Mouse (Mus musculus) embryo, embryonic 11 days (tissue): Measurements from ENCODE around the gene Snap91.

Experiments used
- DNase-seq: peaks from one replicate; pipeline ENCODE4 v3.0.0-alpha.2; 2015

The Snap91 gene

DNA sequence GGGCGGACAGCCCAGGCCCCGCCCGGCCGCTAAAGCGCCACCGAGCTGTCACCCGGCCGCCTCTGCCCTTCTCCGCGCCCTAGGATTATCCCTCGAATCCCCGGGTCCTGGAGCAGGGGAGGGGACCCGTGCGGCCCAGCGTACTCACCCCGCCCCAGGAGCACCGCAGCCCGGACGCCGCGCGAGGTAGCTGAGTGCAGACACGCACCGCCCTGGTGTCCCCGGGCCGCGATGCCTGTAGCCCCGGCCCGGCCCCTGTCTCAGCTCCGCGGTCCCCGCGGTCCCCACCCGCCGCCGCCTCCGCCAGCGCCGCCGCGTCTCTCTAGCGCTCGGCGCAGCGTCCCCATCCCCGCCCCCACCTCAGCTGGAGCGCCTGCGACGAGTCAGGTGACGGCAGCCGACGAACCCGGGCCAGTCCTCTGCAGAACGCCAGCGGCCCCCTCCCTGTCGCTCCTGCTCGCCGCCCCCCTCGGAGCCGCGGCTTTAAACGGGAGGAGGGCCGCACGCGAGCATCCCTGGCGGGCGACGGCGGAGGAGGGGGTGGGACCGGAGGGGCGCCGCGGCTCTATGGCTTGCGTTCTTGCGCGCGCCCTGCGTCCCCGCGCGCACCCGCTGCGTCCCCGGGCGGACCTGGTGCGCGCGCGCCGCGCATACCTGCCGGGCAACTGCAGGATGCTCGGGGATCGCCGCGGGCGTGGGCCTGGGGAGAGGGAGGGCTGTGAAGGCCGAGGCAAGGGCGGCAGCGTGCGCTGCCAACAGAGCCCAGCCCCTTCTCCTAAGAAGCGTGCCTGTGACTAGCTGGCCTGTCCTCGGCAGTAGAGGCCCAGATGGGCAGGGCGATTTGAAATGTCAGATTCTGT lies at the start of gene Snap91:
Gene Snap91 (minus strand): TSS at position 542 of the 860 bp plus-strand sequence.
- peak; percentile 87 for DNase-seq

DNA sequence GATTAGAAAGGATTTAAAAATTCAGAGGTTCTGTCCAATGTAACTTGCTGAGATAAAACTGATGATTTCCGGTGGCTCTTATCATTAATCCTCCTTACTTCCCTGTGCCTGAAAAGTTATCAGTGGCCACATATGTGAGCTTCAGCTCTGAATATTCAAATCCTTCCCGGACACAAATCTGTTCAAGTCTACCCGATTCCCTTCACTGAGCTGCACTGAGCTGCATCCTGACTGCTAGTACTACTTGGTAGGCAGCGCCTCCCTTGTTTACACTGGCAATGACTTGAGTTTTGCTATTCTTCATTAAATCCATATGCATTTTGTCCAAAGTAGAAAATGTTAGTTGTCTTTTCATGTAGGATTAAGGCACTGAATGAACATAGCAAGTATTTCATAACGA lies 46.1 kb upstream of the Snap91 start:
- no peak for DNase-seq

DNA sequence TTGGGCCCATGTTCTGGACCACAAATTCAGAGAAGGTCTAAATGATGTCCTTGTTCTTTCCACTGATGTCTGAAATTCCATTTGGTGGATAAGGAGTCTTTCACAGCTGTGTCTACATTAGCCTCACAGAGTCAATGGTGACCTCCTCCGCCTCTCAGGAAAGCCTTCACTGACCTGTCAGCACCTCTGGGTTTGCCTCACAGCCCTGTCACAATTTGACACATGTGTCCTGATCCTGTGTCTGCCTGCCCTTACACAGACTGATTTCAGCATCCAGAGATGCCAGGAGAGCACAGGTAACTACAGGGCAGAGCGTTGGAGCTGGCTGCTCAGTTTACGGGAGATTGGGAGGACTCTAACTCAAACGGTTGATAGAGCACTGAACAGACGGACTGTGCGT lies 45.2 kb upstream of the Snap91 start:
- no peak for DNase-seq

GRCm38 (mm10) chr9:86922430-86922829 lies 42.0 kb upstream of the Snap91 start:
- DNase-seq: peak; percentile 9

- no peak for DNase-seq
Measured at GRCm38 (mm10) chr9:86916543-86916942, 36.1 kb upstream of the Snap91 start.

- no peak for DNase-seq
Measured at GRCm38 (mm10) chr9:86899502-86900199, 19.2 kb upstream of the Snap91 start.

- DNase-seq: peak; percentile 59
Measured at GRCm38 (mm10) chr9:86879216-86880112, 990 bp downstream of the Snap91 start.

GRCm38 (mm10) chr9:86878716-86879115 lies 1.7 kb downstream of the Snap91 start:
- no peak for DNase-seq

- DNase-seq: no peak
Measured at GRCm38 (mm10) chr9:86873681-86874080, 6.8 kb downstream of the Snap91 start.

GRCm38 (mm10) chr9:86869586-86870338 lies 10.7 kb downstream of the Snap91 start:
- DNase-seq: no peak

DNA sequence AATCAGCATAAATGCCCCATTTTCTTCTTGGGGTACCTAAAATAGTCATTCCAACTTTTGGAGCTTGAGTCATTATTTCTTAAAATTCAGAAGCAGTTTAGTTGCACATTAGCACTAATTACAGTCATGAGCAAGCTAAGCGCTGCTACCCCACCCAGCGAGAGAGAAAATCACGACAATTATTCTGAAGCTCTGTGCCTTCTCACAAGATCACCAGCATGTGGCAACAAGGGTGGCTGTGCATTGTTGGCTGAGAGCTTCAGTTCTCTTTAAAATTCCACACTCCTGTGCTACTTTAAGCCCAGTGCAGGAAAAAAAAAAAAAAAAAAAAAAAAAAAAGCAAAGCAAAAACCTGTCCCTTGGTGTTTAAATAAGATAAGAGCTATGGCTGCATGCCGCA lies 22.4 kb downstream of the Snap91 start:
- DNase-seq: no peak

GRCm38 (mm10) chr9:86857626-86858025 lies 22.8 kb downstream of the Snap91 start:
- no peak for DNase-seq

GRCm38 (mm10) chr9:86852861-86853260 lies 27.6 kb downstream of the Snap91 start:
- DNase-seq: no peak

GRCm38 (mm10) chr9:86851689-86852088 lies 28.8 kb downstream of the Snap91 start:
- no peak for DNase-seq

GRCm38 (mm10) chr9:86850452-86851207 lies 29.8 kb downstream of the Snap91 start:
- no peak for DNase-seq

GRCm38 (mm10) chr9:86843747-86844353 lies 36.6 kb downstream of the Snap91 start:
- no peak for DNase-seq

DNA sequence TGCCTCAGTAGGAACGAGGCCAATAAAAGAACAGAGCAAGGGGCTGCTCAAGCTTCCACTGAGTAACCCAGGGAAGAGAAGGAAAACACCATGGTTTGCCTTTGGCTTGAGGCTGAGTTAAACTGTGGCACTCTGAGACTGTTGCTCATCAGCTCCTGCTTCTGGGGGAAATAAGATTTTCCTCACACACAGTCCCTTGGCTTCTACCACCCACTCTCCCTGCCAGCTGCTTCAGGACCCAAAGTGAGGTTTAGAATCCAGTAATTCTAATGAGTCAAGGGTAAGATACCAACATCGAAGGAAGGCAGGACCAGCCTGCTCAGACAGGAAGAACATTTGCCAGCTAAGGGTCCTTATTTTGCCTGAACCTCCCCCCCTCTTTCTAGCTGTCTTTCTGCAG lies 50.7 kb downstream of the Snap91 start:
- DNase-seq: no peak

- DNase-seq: peak; percentile 34
Measured at GRCm38 (mm10) chr9:86829034-86829433, 51.4 kb downstream of the Snap91 start.

DNA sequence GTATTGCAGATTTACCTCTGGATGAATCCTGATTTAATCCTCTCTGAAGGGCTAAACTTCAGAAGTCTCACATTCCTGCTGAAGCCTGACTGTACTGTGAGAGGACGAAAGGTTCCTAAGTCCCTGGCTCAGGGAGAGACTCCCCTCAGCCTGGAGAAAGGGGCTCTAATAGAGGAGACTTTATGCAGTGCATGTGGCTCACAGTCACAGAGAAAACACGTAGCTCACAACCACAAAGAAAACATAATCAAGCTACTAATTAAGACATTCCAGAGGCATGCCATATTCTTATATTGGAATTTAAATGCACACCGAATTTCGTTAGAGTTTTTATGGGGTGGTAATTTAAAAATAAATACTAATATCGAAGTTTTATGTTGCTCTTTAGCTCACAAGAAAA lies 61.1 kb downstream of the Snap91 start:
- DNase-seq: no peak

- DNase-seq: no peak
Measured at GRCm38 (mm10) chr9:86817673-86818072, 62.8 kb downstream of the Snap91 start.

- DNase-seq: no peak
Measured at GRCm38 (mm10) chr9:86814340-86814739, 66.1 kb downstream of the Snap91 start.
